Mouse (Mus musculus): ENCODE measurements around the gene Rab3ip. TPM values are rescaled to one million over a fixed set of nuclear protein-coding genes. Genes with fewer than 3 reads are reported as not detected.
A peak's percentile ranks its signal among the peaks of the same experiment; 100 is the strongest.

Rab3ip gene
- polyA plus RNA-seq, 1 experiment from 2014 or later, result 198 TPM

DNA sequence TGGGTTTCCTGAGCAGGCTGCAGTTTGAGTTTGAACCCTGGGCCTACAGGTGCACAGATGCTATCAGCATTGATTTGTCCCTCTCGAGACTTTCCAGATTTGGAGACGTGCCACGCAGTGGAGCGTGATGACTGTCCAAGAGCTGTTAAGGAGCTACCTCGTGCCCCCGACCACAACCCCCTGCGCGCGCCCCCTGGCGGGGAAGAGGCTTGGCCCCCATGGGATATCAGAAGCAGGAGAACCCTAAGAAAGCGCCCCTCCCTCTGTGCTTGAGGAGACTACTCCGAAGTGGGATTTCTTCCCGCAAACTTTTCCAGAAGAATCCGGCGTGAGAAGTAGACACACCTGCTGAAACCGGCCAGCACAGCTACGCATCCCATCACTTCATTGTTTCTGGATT is 12.2 kb upstream of the Rab3ip start:
- TF ChIP-seq CTCF (IDR thresholded peaks at IDR 0.05), result no peak
- CTCF ChIA-PET, result no interaction called here
- no peak for ATAC-seq

GRCm38 (mm10) chr10:116962152-116962551 is 11.6 kb upstream of the Rab3ip start:
- no peaks in the 10 kb centered on the region for H3K27me3 ChIP-seq
- no peak for DNase-seq (ENCODE audit: low read depth, low spot score)
- ChIA-PET POLR2A (no interaction called here), CTCF (no interaction called here)
- ATAC-seq, result no peak
- no peak for TF ChIP-seq CTCF (IDR thresholded peaks at IDR 0.05)
- in situ Hi-C loops (cut with MboI; ENCODE audit: low pct_unique_long_range_greater_than_20kb), result no loop called here

More for the DNA sequence above, 12.2 kb upstream of the Rab3ip start:
- POLR2A ChIA-PET, result no interaction called here
- no peaks in the 10 kb centered on the region for H3K27me3 ChIP-seq
- in situ Hi-C loops (cut with MboI; ENCODE audit: low pct_unique_long_range_greater_than_20kb), result no loop called here
- DNase-seq (ENCODE audit: low read depth, low spot score), result no peak

- ChIA-PET CTCF (interaction anchor here (0.9 to 1.2 kb wide), 3 partner anchors 8 to 24 kb away, joined by 3 read pairs; no protein-coding TSS in a partner anchor), POLR2A (no interaction called here)
- no peak for TF ChIP-seq CTCF (IDR thresholded peaks at IDR 0.05)
- ATAC-seq (peak; percentile 97), DNase-seq (ENCODE audit: low read depth, low spot score) (peak; percentile 54)
- no peaks in the 10 kb centered on the region for H3K27me3 ChIP-seq
- in situ Hi-C loops (cut with MboI; ENCODE audit: low pct_unique_long_range_greater_than_20kb), result no loop called here
Observed at GRCm38 (mm10) chr10:116957867-116958551, 7.4 kb upstream of the Rab3ip start.

- ChIA-PET CTCF (interaction anchor here (0.9 kb wide), 1 partner anchor 9 kb away, joined by 3 read pairs; no protein-coding TSS in a partner anchor), POLR2A (interaction anchor here (0.8 kb wide), 1 partner anchor 39 kb away, joined by 3 read pairs; no protein-coding TSS in a partner anchor)
- H3K27me3 ChIP-seq, result no peaks in the 10 kb centered on the region
- ATAC-seq, result no peak
- no peak for DNase-seq (ENCODE audit: low read depth, low spot score)
- in situ Hi-C loops (cut with MboI; ENCODE audit: low pct_unique_long_range_greater_than_20kb), result no loop called here
- no peak for TF ChIP-seq CTCF (IDR thresholded peaks at IDR 0.05)
Observed at GRCm38 (mm10) chr10:116956483-116957158, 6.1 kb upstream of the Rab3ip start.

GRCm38 (mm10) chr10:116955191-116955590 is 4.6 kb upstream of the Rab3ip start:
- POLR2A ChIA-PET, result no interaction called here
- no peak for TF ChIP-seq CTCF (IDR thresholded peaks at IDR 0.05)
- DNase-seq (ENCODE audit: low read depth, low spot score), result no peak
- H3K27me3 ChIP-seq, result no peaks in the 10 kb centered on the region
- ATAC-seq, result no peak
- in situ Hi-C loops (cut with MboI; ENCODE audit: low pct_unique_long_range_greater_than_20kb), result no loop called here
- CTCF ChIA-PET, result no interaction called here

DNA sequence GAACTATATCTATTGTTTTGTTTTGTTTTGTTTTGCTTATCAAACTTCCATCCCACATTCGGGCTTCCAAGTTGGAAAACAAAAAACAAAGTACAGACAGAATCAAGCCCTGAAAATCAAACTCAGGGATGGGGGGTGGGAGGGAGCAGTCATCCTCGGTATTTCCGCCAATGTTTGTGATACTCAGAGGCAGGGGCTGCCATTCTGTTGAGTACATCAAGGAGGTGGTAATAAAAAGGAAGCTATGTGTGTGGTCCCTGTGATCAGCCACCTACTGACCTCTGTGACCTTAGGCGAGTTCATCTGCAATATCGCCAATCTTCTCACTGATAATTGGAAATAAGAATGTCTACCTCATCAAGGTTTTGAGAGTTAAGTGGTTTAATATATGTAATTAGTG is 317 bp upstream of the Rab3ip start:
- POLR2A ChIA-PET, result interaction anchor here (1.1 kb wide), 1 partner anchor 14 kb away, joined by 4 read pairs; no protein-coding TSS in a partner anchor
- H3K27me3 ChIP-seq, result no peaks in the 10 kb centered on the region
- CTCF ChIA-PET, result interaction anchor here (0.5 to 1.4 kb wide), 7 partner anchors 13 to 395 kb away, joined by 3 to 4 read pairs (median 3); no protein-coding TSS in a partner anchor
- no peak for ATAC-seq
- in situ Hi-C loops (cut with MboI; ENCODE audit: low pct_unique_long_range_greater_than_20kb), result no loop called here
- no peak for TF ChIP-seq CTCF (IDR thresholded peaks at IDR 0.05)
- DNase-seq (ENCODE audit: low read depth, low spot score), result no peak

GRCm38 (mm10) chr10:116949111-116950008 is 1.2 kb downstream of the Rab3ip start:
- DNase-seq (ENCODE audit: low read depth, low spot score) (peak; percentile 57), ATAC-seq (peak; percentile 41)
- no peak for TF ChIP-seq CTCF (IDR thresholded peaks at IDR 0.05)
- H3K27me3 ChIP-seq, result no peaks in the 10 kb centered on the region
- CTCF ChIA-PET, result interaction anchor here (1.4 to 2.7 kb wide), 3 partner anchors 79 to 98 kb away, joined by 3 to 7 read pairs (median 3); no protein-coding TSS in a partner anchor
- in situ Hi-C loops (cut with MboI; ENCODE audit: low pct_unique_long_range_greater_than_20kb), result loop anchor here (5.0 to 25.0 kb wide), 2 partner anchors 78 to 263 kb away; partner anchors contain the start of gene Yeats4
- POLR2A ChIA-PET, result interaction anchor here (1.0 to 1.1 kb wide), 2 partner anchors 43 to 56 kb away, joined by 3 read pairs; no protein-coding TSS in a partner anchor

- POLR2A ChIA-PET, result interaction anchor here (1.0 to 1.1 kb wide), 3 partner anchors 11 to 57 kb away, joined by 3 to 4 read pairs (median 3); no protein-coding TSS in a partner anchor
- DNase-seq (ENCODE audit: low read depth, low spot score) (no peak), ATAC-seq (no peak)
- no peak for TF ChIP-seq CTCF (IDR thresholded peaks at IDR 0.05)
- H3K27me3 ChIP-seq, result no peaks in the 10 kb centered on the region
- CTCF ChIA-PET, result interaction anchor here (0.7 to 3.3 kb wide), 10 partner anchors 10 to 92 kb away, joined by 3 to 11 read pairs (median 3); no protein-coding TSS in a partner anchor
- in situ Hi-C loops (cut with MboI; ENCODE audit: low pct_unique_long_range_greater_than_20kb), result loop anchor here (5.0 to 25.0 kb wide), 2 partner anchors 79 to 264 kb away; partner anchors contain the start of gene Yeats4
Observed at GRCm38 (mm10) chr10:116948414-116948813, 2.2 kb downstream of the Rab3ip start.

DNA sequence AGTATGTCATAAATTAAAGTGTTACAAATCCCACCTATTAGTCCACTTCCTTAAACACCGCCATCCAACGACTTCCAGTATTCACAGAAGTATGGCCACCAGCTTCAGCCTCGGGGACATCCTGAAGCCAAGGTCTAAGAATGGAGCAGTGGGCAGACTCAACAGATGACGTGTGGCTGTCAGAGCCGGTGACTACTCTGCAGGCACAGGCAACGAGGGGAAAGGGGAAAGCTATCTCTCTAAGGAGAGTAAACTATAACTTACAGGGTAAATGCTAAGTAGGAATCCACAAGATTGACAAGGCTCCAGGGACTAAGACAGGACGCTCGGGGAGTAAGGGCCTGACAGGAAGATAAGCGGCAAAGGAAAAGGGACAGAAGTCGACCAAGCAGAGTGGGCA is 5.6 kb downstream of the Rab3ip start:
- no peaks in the 10 kb centered on the region for H3K27me3 ChIP-seq
- ATAC-seq (no peak), DNase-seq (ENCODE audit: low read depth, low spot score) (no peak)
- ChIA-PET CTCF (interaction anchor here (1.1 to 3.3 kb wide), 9 partner anchors 11 to 94 kb away, joined by 3 to 11 read pairs (median 4); no protein-coding TSS in a partner anchor), POLR2A (interaction anchor here (0.5 to 0.6 kb wide), 2 partner anchors 371 to 757 kb away, joined by 3 to 4 read pairs; no protein-coding TSS in a partner anchor)
- TF ChIP-seq CTCF (IDR thresholded peaks at IDR 0.05), result no peak
- in situ Hi-C loops (cut with MboI; ENCODE audit: low pct_unique_long_range_greater_than_20kb), result loop anchor here (5.0 to 25.0 kb wide), 2 partner anchors 82 to 267 kb away; partner anchors contain the start of gene Yeats4
